Mouse (Mus musculus) CH12.LX (cell line): ENCODE results near the gene T2. TPM values are rescaled to one million over a fixed set of nuclear protein-coding genes. Genes with fewer than 3 reads are reported as not detected.

Experiments used
- DNase-seq: peaks from one replicate; pipeline ENCODE4 v3.0.0-alpha.2; 2013; ENCODE audit errors: extremely low read depth
- H3K27ac ChIP-seq: 2 replicates; pipeline ENCODE4 v1.5.1; 2012; ENCODE audit warnings: low read depth, mild to moderate bottlenecking, control low read depth, moderate library complexity; ENCODE audit not compliant: insufficient read depth
- H3K27me3 ChIP-seq: replicated peaks from 2 replicates; pipeline ENCODE3; 2012; ENCODE audit warnings: inconsistent platforms
- H3K36me3 ChIP-seq, 2 experiments: replicated peaks in 1 of 2; 2 replicates each; pipeline versions ENCODE3 to v1.6.1; 2012; ENCODE audit warnings: inconsistent platforms in 1 of 2, low read length in 1 of 2, mild to moderate bottlenecking in 1 of 2, mixed read lengths in 1 of 2, moderate library complexity in 1 of 2; ENCODE audit not compliant: control insufficient read depth in 1 of 2, insufficient read depth in 1 of 2
- H3K4me1 ChIP-seq, 2 experiments: 2 replicates each; pipeline ENCODE4 v1.6.1; 2012; ENCODE audit warnings: inconsistent platforms in 1 of 2, moderate library complexity in 1 of 2; ENCODE audit not compliant: insufficient read depth in 2 of 2, control insufficient read depth in 1 of 2
- H3K4me2 ChIP-seq: 2 replicates; pipeline ENCODE4 v1.6.1; 2012; ENCODE audit warnings: low read depth, mild to moderate bottlenecking, control low read depth; ENCODE audit not compliant: poor library complexity, insufficient read depth, severe bottlenecking
- H3K4me3 ChIP-seq, 3 experiments: fragments of 150-350 bp in 1 of 3; sonication (generic) in 1 of 3; replicated peaks in 1 of 3; 2 replicates each; pipeline versions ENCODE3 to v1.5.1; 2011 to 2012; ENCODE audit warnings: low read depth in 2 of 3, low read length in 2 of 3, mild to moderate bottlenecking in 2 of 3, moderate library complexity in 2 of 3, control low read depth in 1 of 3, improper control_type of control experiment in 1 of 3, inconsistent platforms in 1 of 3, mixed read lengths in 1 of 3; ENCODE audit not compliant: poor library complexity in 1 of 3
- H3K79me2 ChIP-seq: replicated peaks from 2 replicates; pipeline ENCODE4 v1.6.1; 2012; ENCODE audit warnings: mild to moderate bottlenecking, moderate library complexity; ENCODE audit not compliant: control insufficient read depth, poor library complexity, insufficient read depth, severe bottlenecking; ENCODE audit errors: extremely low read depth
- H3K9ac ChIP-seq: 2 replicates; pipeline ENCODE4 v1.6.1; 2012; ENCODE audit warnings: low read depth, mild to moderate bottlenecking, control low read depth, moderate library complexity; ENCODE audit not compliant: insufficient read depth
- H3K9me3 ChIP-seq: replicated peaks from 2 replicates; pipeline ENCODE3; 2012; ENCODE audit warnings: low read length, inconsistent platforms, mixed read lengths
- BHLHE40 ChIP-seq: IDR thresholded peaks from 2 replicates; pipeline ENCODE4 v1.6.1; 2011; ENCODE audit warnings: mild to moderate bottlenecking, low read depth, low read length, improper control_type of control experiment
- CHD2 ChIP-seq: IDR thresholded peaks from 2 replicates; pipeline ENCODE4 v1.6.1; 2011; ENCODE audit warnings: low read length, improper control_type of control experiment
- E2F4 ChIP-seq: IDR thresholded peaks from 2 replicates; pipeline ENCODE4 v1.6.1; 2011; ENCODE audit warnings: low read depth, low read length, improper control_type of control experiment; ENCODE audit not compliant: insufficient replicate concordance
- ELF1 ChIP-seq: IDR thresholded peaks from 2 replicates; pipeline ENCODE4 v1.6.1; 2014; ENCODE audit warnings: low read depth, mild to moderate bottlenecking, inconsistent platforms, low read length, improper control_type of control experiment
- EP300 ChIP-seq: IDR thresholded peaks from 2 replicates; pipeline ENCODE4 v1.6.1; 2011; ENCODE audit warnings: low read length, improper control_type of control experiment
- GABPA ChIP-seq: IDR thresholded peaks from 2 replicates; pipeline ENCODE4 v1.6.1; 2012; ENCODE audit warnings: low read depth, low read length, improper control_type of control experiment, inconsistent platforms; ENCODE audit not compliant: insufficient replicate concordance
- HCFC1 ChIP-seq: IDR thresholded peaks from 2 replicates; pipeline ENCODE4 v1.6.1; 2012; ENCODE audit warnings: low read depth, mild to moderate bottlenecking, inconsistent platforms, low read length, improper control_type of control experiment
- JUN ChIP-seq: IDR thresholded peaks from 2 replicates; pipeline ENCODE4 v1.6.1; 2011; ENCODE audit warnings: low read depth, mild to moderate bottlenecking, low read length, improper control_type of control experiment, moderate library complexity; ENCODE audit not compliant: insufficient read depth
- KAT2A ChIP-seq: IDR thresholded peaks from 2 replicates; pipeline ENCODE4 v1.6.1; 2012; ENCODE audit warnings: low read length, improper control_type of control experiment, inconsistent platforms; ENCODE audit not compliant: insufficient replicate concordance
- MAZ ChIP-seq: IDR thresholded peaks from 2 replicates; pipeline ENCODE4 v1.6.1; 2012; ENCODE audit warnings: low read depth, mild to moderate bottlenecking, inconsistent platforms, low read length, improper control_type of control experiment, moderate library complexity
- MEF2A ChIP-seq: IDR thresholded peaks from 2 replicates; pipeline ENCODE4 v1.6.1; 2014; ENCODE audit warnings: low read depth, mild to moderate bottlenecking, inconsistent platforms, low read length, improper control_type of control experiment, borderline replicate concordance
- MYC ChIP-seq: IDR thresholded peaks from 2 replicates; pipeline ENCODE4 v1.6.1; 2011; ENCODE audit warnings: low read depth, mild to moderate bottlenecking, improper control_type of control experiment, low read length
- NELFE ChIP-seq: IDR thresholded peaks from 2 replicates; pipeline ENCODE4 v1.6.1; 2011; ENCODE audit warnings: low read depth, low read length, improper control_type of control experiment
- RAD21 ChIP-seq: IDR thresholded peaks from 2 replicates; pipeline ENCODE4 v1.6.1; 2011; ENCODE audit warnings: low read depth, mild to moderate bottlenecking, low read length, improper control_type of control experiment, moderate library complexity
- RCOR1 ChIP-seq: conservative IDR thresholded peaks from 2 replicates; pipeline ENCODE4 v1.6.1; 2012; ENCODE audit warnings: low read depth, mild to moderate bottlenecking, inconsistent platforms, low read length, improper control_type of control experiment
- SIN3A ChIP-seq: IDR thresholded peaks from 2 replicates; pipeline ENCODE4 v1.6.1; 2012; ENCODE audit warnings: low read length, improper control_type of control experiment, inconsistent platforms
- TCF12 ChIP-seq: IDR thresholded peaks from 2 replicates; pipeline ENCODE4 v1.6.1; 2014; ENCODE audit warnings: low read depth, mild to moderate bottlenecking, inconsistent platforms, low read length, improper control_type of control experiment
- UBTF ChIP-seq: IDR thresholded peaks from 2 replicates; pipeline ENCODE4 v1.6.1; 2012; ENCODE audit warnings: low read depth, mild to moderate bottlenecking, inconsistent platforms, low read length, improper control_type of control experiment, moderate library complexity
- USF1 ChIP-seq: IDR thresholded peaks from 2 replicates; pipeline ENCODE4 v1.6.1; 2014; ENCODE audit warnings: low read depth, mild to moderate bottlenecking, inconsistent platforms, low read length, improper control_type of control experiment
- ZC3H11A ChIP-seq: IDR thresholded peaks from 2 replicates; pipeline ENCODE4 v1.6.1; 2012; ENCODE audit warnings: low read depth, mild to moderate bottlenecking, inconsistent platforms, low read length, improper control_type of control experiment
- ZMIZ1 ChIP-seq: IDR thresholded peaks from 2 replicates; pipeline ENCODE4 v1.6.1; 2012; ENCODE audit warnings: low read depth, mild to moderate bottlenecking, inconsistent platforms, low read length, improper control_type of control experiment
- dilution Hi-C: fragments of 300-500 bp; cut with MboI; formaldehyde crosslinking; loops from 2 replicates; pipeline ENCODE4 v1.14.3; 2020; ENCODE audit warnings: low sequenced_read_pairs; ENCODE audit not compliant: extremely low pct_unique_long_range_greater_than_20kb, extremely low pct_ligation_motif_present
- in situ Hi-C: fragments of 300-500 bp; cut with MboI; formaldehyde crosslinking; loops from 3 replicates; pipeline ENCODE4 v1.14.3; 2019; ENCODE audit warnings: low sequenced_read_pairs, low pct_ligation_motif_present, low pct_unique_long_range_greater_than_20kb, mixed read lengths
- polyA plus RNA-seq: library from polyadenylated mRNA; unstranded; fragments of >175 nt; gene quantifications from 2 replicates; pipeline ENCODE4 v1.2.1, GENCODE M21; 2012; ENCODE audit warnings: low read depth; ENCODE audit not compliant: insufficient read length
- total RNA-seq, 2 experiments: library from RNA; depleted of rRNA; stranded (reverse); fragments of 300-350 nt in 1 of 2; fragments of >200 nt in 1 of 2; gene quantifications; 2 replicates each; pipeline ENCODE4 v1.2.3; 2012 to 2014

T2 gene
- total and polyA plus RNA-seq, 3 experiments: not detected

DNA sequence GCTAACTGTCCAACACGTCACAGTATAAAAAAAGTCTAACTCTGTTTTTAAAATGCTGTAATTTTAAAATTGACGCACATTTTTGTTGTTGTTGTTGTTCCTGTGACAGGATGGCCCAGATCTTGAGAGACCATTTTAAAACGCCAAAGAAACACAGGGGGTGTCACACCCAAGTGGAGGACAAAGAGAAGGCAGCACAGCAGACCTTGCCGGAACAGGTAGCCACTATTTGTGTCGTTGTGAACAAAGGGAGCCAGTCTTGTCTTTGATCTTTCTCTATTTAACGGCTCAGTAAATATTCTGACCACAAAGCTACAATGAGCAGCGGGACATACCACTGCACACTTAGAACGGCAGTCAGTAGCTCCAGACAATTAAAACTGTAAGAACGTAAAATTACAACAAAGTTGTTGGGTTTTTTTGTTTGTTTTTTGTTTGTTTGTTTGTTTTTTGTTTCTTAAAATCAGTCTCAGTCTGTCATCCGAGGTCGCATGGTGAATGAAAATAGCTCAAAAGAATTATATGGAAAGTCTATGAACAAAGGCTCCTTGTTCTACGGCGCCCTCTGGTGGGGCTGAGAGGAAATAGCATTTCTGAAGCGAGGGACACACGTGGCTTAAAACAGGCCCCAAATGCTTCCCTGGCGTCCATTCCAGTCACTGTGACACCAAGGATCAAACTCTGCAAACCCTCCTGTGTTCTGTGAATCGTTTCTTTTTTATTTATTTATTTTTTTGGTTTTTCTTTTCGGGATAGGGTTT is 16.7 kb downstream of the T2 start (continued):
- TF ChIP-seq NELFE (no peak), JUN (no peak), EP300 (no peak), HCFC1 (peak; percentile 11; the same call in 1 of the 2 replicates), USF1 (no peak; the same call in 1 of the 2 replicates), TCF12 (no peak), CHD2 (no peak), ELF1 (no peak), MEF2A (0 out of 2 replicates have a peak, but pooled peaks have one; percentile 33), E2F4 (no peak), BHLHE40 (peak; percentile 19; the same call in 1 of the 2 replicates), MYC (peak; percentile 99), MAZ (no peak), RAD21 (peak; percentile 83), GABPA (no peak), SIN3A (no peak), KAT2A (no peak), UBTF (no peak), RCOR1 (no peak), ZC3H11A (peak; percentile 54)

- H3K4me3 ChIP-seq: no peak overlapping the region
- no peaks in the 10 kb centered on the region for H3K27me3 ChIP-seq
- no peaks in the 10 kb centered on the region for H3K79me2 ChIP-seq
- no peaks in the 10 kb centered on the region for H3K36me3 ChIP-seq
- dilution Hi-C loops (no loop called here), in situ Hi-C loops (loop anchor here (10.0 kb wide), 1 partner anchor 62 kb away; the partner anchor contains the start of gene Sft2d1)
- H3K4me2 ChIP-seq: no peak overlapping the region
- no peak overlapping the region for H3K9ac ChIP-seq
- H3K9me3 ChIP-seq: no peaks in the 10 kb centered on the region
- peaks cover 0 to 13% of the 10 kb centered on the region in 2 experiments; a peak in 2 of 4 replicates for H3K4me1 ChIP-seq
- DNase-seq: no peak
- no peak overlapping the region for H3K27ac ChIP-seq
- no peak for TF ChIP-seq ZMIZ1
Observed at GRCm38 (mm10) chr17:8377298-8377697, 21.5 kb downstream of the T2 start.
